Mouse (Mus musculus) monocyte, adult 2 months (primary cell): ENCODE results near the gene Heatr5a.
A peak's percentile ranks its signal among the peaks of the same experiment; 100 is the strongest.

Experiments used
- DNase-seq, 2 experiments: peaks; one replicate each; pipeline ENCODE4 v3.0.0; 2022; ENCODE audit warnings: low spot score in 2 of 2, low read depth in 1 of 2

Heatr5a gene

GRCm38 (mm10) chr12:51971070-51971664 is at the start of gene Heatr5a:
Gene Heatr5a (minus strand): TSS chr12:51971321.
- peak; percentile 64 to 80 for DNase-seq

GRCm38 (mm10) chr12:52014494-52015029 is 43.4 kb upstream of the Heatr5a start:
- no peak for DNase-seq

- no peak for DNase-seq
Observed at GRCm38 (mm10) chr12:52014044-52014443, 42.9 kb upstream of the Heatr5a start.

- DNase-seq, result no peak
Observed at GRCm38 (mm10) chr12:52013274-52013673, 42.2 kb upstream of the Heatr5a start.

GRCm38 (mm10) chr12:52012159-52012558 is 41.0 kb upstream of the Heatr5a start:
- DNase-seq, result no peak

GRCm38 (mm10) chr12:52010630-52010961 is 39.5 kb upstream of the Heatr5a start:
- no peak for DNase-seq

- DNase-seq, result no peak
Observed at GRCm38 (mm10) chr12:52009928-52010629, 39.0 kb upstream of the Heatr5a start.

- no peak for DNase-seq
Observed at GRCm38 (mm10) chr12:52006633-52006994, 35.5 kb upstream of the Heatr5a start.

- DNase-seq, result peak; percentile 76 to 88
Observed at GRCm38 (mm10) chr12:52005877-52006632, 34.9 kb upstream of the Heatr5a start, which contains the start of gene Dtd2. Gene Dtd2 (minus strand): TSS chr12:52006501.

- DNase-seq, result no peak
Observed at GRCm38 (mm10) chr12:52002746-52003145, 31.6 kb upstream of the Heatr5a start.

- DNase-seq, result peak in 1 of 2 experiments; percentile 29
Observed at GRCm38 (mm10) chr12:52001544-52001943, 30.4 kb upstream of the Heatr5a start.

GRCm38 (mm10) chr12:51998366-51998932 is 27.3 kb upstream of the Heatr5a start:
- DNase-seq, result no peak

GRCm38 (mm10) chr12:51995738-51996536 is 24.8 kb upstream of the Heatr5a start:
- no peak for DNase-seq

- no peak for DNase-seq
Observed at GRCm38 (mm10) chr12:51990629-51991028, 19.5 kb upstream of the Heatr5a start.

GRCm38 (mm10) chr12:51988536-51988935 is 17.4 kb upstream of the Heatr5a start:
- no peak for DNase-seq

GRCm38 (mm10) chr12:51985826-51986225 is 14.7 kb upstream of the Heatr5a start:
- DNase-seq, result no peak

- no peak for DNase-seq
Observed at GRCm38 (mm10) chr12:51985163-51985748, 14.1 kb upstream of the Heatr5a start.

- no peak for DNase-seq
Observed at GRCm38 (mm10) chr12:51983625-51984024, 12.5 kb upstream of the Heatr5a start.

GRCm38 (mm10) chr12:51976531-51976930 is 5.4 kb upstream of the Heatr5a start:
- DNase-seq, result no peak

GRCm38 (mm10) chr12:51974381-51974780 is 3.3 kb upstream of the Heatr5a start:
- no peak for DNase-seq
